21 mouse cellular contexts compared by ENCODE assay signal in the genomic region with DNA sequence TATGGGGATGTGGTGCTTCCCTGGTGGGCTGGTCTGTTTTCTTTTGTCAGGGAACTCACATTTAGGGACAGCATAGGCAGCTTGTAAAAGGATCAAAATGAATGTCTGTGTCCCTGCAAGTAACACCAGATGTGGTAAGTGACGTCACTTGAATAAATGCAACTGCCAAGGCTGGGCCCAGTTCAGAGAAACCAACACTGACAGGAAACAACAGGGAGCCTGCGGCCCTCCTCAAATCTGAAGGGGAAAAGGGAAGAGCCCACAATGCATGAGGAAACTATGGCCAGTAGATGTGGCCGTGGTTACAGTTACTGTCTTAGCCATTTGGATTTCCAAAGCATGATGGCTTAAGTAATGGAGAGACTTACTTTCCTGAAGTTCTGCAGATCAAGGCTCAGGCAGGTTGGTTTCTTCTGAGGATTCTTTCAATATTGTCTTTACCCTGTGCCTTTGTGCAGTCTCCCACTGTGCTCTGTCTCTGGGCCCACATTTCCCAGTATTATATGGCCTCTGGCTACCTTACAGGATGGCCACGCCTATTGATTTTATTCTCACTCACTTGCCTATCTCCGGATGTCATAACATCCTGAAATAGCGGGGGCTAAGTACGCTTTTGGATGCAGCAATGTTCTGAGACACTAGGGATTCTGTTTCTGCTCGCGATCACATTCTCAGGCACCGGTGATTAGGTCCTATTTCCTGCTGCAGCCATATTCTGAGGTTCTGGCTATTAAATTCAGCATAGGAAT. TPM values are rescaled to one million over a fixed set of nuclear protein-coding genes. Genes with fewer than 3 reads are reported as not detected.
DNase-seq lines count a peak whose midpoint lies in the region; ATAC-seq lines count a peak whose summit lies in the region.
"Had no signal": no experiment of that assay in that cellular context is flagged by ENCODE, and none has a peak within 500 bp of the region (broad histone marks: within the 10 kb centered on the region; RNA-seq: fewer than 3 reads in every experiment).

No protein-coding gene starts in this region.

- 75% methylated on average over 10 of the region's 10 CpGs for WGBS in intestine, embryonic 14.5 days
- WGBS in intestine, embryonic 16.5 days, result 63% methylated on average over 10 of the region's 10 CpGs
- 83% methylated on average over 10 of the region's 10 CpGs for WGBS in midbrain, embryonic 16.5 days

- peak; percentile 33 for DNase-seq in intestine, embryonic 14.5 days (ENCODE audit: low spot score)
- DNase-seq in CD4-positive, CD25-positive, alpha-beta regulatory T cell, adult 2 months (ENCODE audit: low read depth, low spot score), result peak; percentile 14
- peak; percentile 10 for DNase-seq in c-Kit-positive CD71-negative TER-119-negative erythroid progenitor cells, embryonic 14.5 days (ENCODE audit: low read depth)
- peak; percentile 24 for DNase-seq in mesoderm, embryonic 11.5 days (ENCODE audit: low read depth, low spot score)
- no peak for DNase-seq in cerebellum, postnatal 36 days
- DNase-seq: cerebellum, adult 9-10 months; forebrain, postnatal 0 days; gastrocnemius, postnatal 36 days; kidney, adult 11 months; liver, embryonic 13.5 days; right cerebral cortex, postnatal 25 days; thymus, adult 18-20 months had no signal

- no peak for ATAC-seq in intestine, embryonic 14.5 days (replicated peaks; ENCODE audit: low FRiP score, low TSS enrichment, low read depth)
- no peak for ATAC-seq in intestine, embryonic 16.5 days
- no peak for ATAC-seq in midbrain, embryonic 16.5 days
- ATAC-seq: forebrain, postnatal 0 days; lung, postnatal 0 days; midbrain, embryonic 15.5 days had no signal

- H3K9ac ChIP-seq in intestine, embryonic 14.5 days (ENCODE audit: low read length), result no peak overlapping the region
- no peak overlapping the region for H3K9ac ChIP-seq in intestine, embryonic 16.5 days (ENCODE audit: low read depth, low read length)
- H3K9ac ChIP-seq in midbrain, embryonic 16.5 days (ENCODE audit: low read depth, low read length), result no peak overlapping the region
- H3K9ac ChIP-seq: forebrain, postnatal 0 days; hindbrain, embryonic 15.5 days; limb, embryonic 12.5 days; liver, embryonic 13.5 days; midbrain, embryonic 15.5 days; stomach, embryonic 15.5 days had no signal

- H3K4me3 ChIP-seq in intestine, embryonic 14.5 days (ENCODE audit: low read depth, low read length), result no peak overlapping the region
- H3K4me3 ChIP-seq in intestine, embryonic 16.5 days (ENCODE audit: low read length), result no peak overlapping the region
- no peak overlapping the region for H3K4me3 ChIP-seq in midbrain, embryonic 16.5 days (ENCODE audit: low read depth, low read length)
- H3K4me3 ChIP-seq: hindbrain, embryonic 15.5 days; limb, embryonic 12.5 days; liver, embryonic 13.5 days; megakaryocyte, embryonic 14.5 days; midbrain, embryonic 15.5 days; stomach, embryonic 15.5 days had no signal

- H3K36me3 ChIP-seq in intestine, embryonic 14.5 days (ENCODE audit: control insufficient read depth, insufficient read depth, low read length), result no peaks in the 10 kb centered on the region
- H3K36me3 ChIP-seq in intestine, embryonic 16.5 days (ENCODE audit: control insufficient read depth, insufficient read depth, low read length), result no peaks in the 10 kb centered on the region
- H3K36me3 ChIP-seq in midbrain, embryonic 16.5 days (ENCODE audit: control insufficient read depth, insufficient read depth, low read length), result no peaks in the 10 kb centered on the region
- H3K36me3 ChIP-seq: hindbrain, embryonic 15.5 days; limb, embryonic 12.5 days; liver, embryonic 13.5 days; midbrain, embryonic 15.5 days; stomach, embryonic 15.5 days had no signal

- H3K9me3 ChIP-seq in intestine, embryonic 14.5 days (ENCODE audit: control insufficient read depth, low read length), result no peaks in the 10 kb centered on the region
- no peaks in the 10 kb centered on the region for H3K9me3 ChIP-seq in intestine, embryonic 16.5 days (ENCODE audit: control insufficient read depth, low read length)
- no peaks in the 10 kb centered on the region for H3K9me3 ChIP-seq in midbrain, embryonic 16.5 days (replicated peaks; ENCODE audit: control insufficient read depth, low read length, poor library complexity, severe bottlenecking)
- H3K9me3 ChIP-seq: hindbrain, embryonic 15.5 days; limb, embryonic 12.5 days; liver, embryonic 13.5 days; megakaryocyte, embryonic 14.5 days; midbrain, embryonic 15.5 days; stomach, embryonic 15.5 days had no signal

- H3K27me3 ChIP-seq in intestine, embryonic 14.5 days (replicated peaks; ENCODE audit: control insufficient read depth, insufficient read depth, low read length), result no peaks in the 10 kb centered on the region
- H3K27me3 ChIP-seq in intestine, embryonic 16.5 days (replicated peaks; ENCODE audit: control insufficient read depth, insufficient read depth, low read length), result no peaks in the 10 kb centered on the region
- H3K27me3 ChIP-seq in midbrain, embryonic 16.5 days (ENCODE audit: control insufficient read depth, insufficient read depth, low read depth, low read length), result no peaks in the 10 kb centered on the region; the same call in 1 of the 2 replicates
- H3K27me3 ChIP-seq: CH12.LX; hindbrain, embryonic 15.5 days; limb, embryonic 12.5 days; liver, embryonic 13.5 days; midbrain, embryonic 15.5 days; stomach, embryonic 15.5 days had no signal

- H3K4me1 ChIP-seq in intestine, embryonic 14.5 days (replicated peaks; ENCODE audit: control insufficient read depth, insufficient read depth, low read length), result no peaks in the 10 kb centered on the region
- H3K4me1 ChIP-seq in intestine, embryonic 16.5 days (ENCODE audit: control insufficient read depth, insufficient read depth, low read length), result no peaks in the 10 kb centered on the region
- H3K4me1 ChIP-seq in midbrain, embryonic 16.5 days (ENCODE audit: control insufficient read depth, insufficient read depth, low read length), result no peaks in the 10 kb centered on the region
- H3K4me1 ChIP-seq: hindbrain, embryonic 15.5 days; liver, embryonic 13.5 days; midbrain, embryonic 15.5 days; stomach, embryonic 15.5 days had no signal

- no peak overlapping the region for H3K27ac ChIP-seq in intestine, embryonic 14.5 days (ENCODE audit: low read depth)
- H3K27ac ChIP-seq in intestine, embryonic 16.5 days (ENCODE audit: low read length), result no peak overlapping the region
- no peak overlapping the region for H3K27ac ChIP-seq in midbrain, embryonic 16.5 days (ENCODE audit: low read length)
- H3K27ac ChIP-seq: hindbrain, embryonic 15.5 days; limb, embryonic 12.5 days; liver, embryonic 13.5 days; midbrain, embryonic 15.5 days; stomach, embryonic 15.5 days had no signal

- H3K4me2 ChIP-seq in intestine, embryonic 14.5 days (ENCODE audit: low read length), result no peak overlapping the region
- no peak overlapping the region for H3K4me2 ChIP-seq in intestine, embryonic 16.5 days (ENCODE audit: low read depth, low read length)
- no peak overlapping the region for H3K4me2 ChIP-seq in midbrain, embryonic 16.5 days (ENCODE audit: low read length)
- H3K4me2 ChIP-seq: hindbrain, embryonic 15.5 days; limb, embryonic 12.5 days; liver, embryonic 13.5 days; midbrain, embryonic 15.5 days; stomach, embryonic 15.5 days had no signal

RNA-seq across cellular contexts. Expression of gene Itgb6, which starts 17.1 kb away (rescaled TPM):
- 9.6 and 9.7 TPM in 2 replicates for polyA plus RNA-seq in intestine, embryonic 14.5 days (2014; fragmentation: Nextera tagmentation; extraction: Ambion mirVana)
- polyA plus RNA-seq in intestine, embryonic 16.5 days (2015; fragmentation: Nextera tagmentation; extraction: Ambion mirVana), result 11.4 and 12.6 TPM in 2 replicates
- polyA plus RNA-seq in midbrain, embryonic 16.5 days (2015; fragmentation: Nextera tagmentation; extraction: Ambion mirVana), result 0.12 TPM in 1 of 2 replicates, not detected in the other
- polyA plus RNA-seq: forebrain, postnatal 0 days; hindbrain, embryonic 15.5 days had no signal

Comparison
In these comparisons a context has a peak if more than half of its experiments do, and no peak if none do; other contexts are left out.
1. DNase-seq: peak in intestine, embryonic 14.5 days (single experiment), CD4-positive, CD25-positive, alpha-beta regulatory T cell, adult 2 months (single experiment), c-Kit-positive CD71-negative TER-119-negative erythroid progenitor cells, embryonic 14.5 days (single experiment) and mesoderm, embryonic 11.5 days (single experiment); none in cerebellum, postnatal 36 days (0 of 2).